Mouse (Mus musculus): ENCODE measurements around the gene Cyb561d1.

The Cyb561d1 gene

DNA sequence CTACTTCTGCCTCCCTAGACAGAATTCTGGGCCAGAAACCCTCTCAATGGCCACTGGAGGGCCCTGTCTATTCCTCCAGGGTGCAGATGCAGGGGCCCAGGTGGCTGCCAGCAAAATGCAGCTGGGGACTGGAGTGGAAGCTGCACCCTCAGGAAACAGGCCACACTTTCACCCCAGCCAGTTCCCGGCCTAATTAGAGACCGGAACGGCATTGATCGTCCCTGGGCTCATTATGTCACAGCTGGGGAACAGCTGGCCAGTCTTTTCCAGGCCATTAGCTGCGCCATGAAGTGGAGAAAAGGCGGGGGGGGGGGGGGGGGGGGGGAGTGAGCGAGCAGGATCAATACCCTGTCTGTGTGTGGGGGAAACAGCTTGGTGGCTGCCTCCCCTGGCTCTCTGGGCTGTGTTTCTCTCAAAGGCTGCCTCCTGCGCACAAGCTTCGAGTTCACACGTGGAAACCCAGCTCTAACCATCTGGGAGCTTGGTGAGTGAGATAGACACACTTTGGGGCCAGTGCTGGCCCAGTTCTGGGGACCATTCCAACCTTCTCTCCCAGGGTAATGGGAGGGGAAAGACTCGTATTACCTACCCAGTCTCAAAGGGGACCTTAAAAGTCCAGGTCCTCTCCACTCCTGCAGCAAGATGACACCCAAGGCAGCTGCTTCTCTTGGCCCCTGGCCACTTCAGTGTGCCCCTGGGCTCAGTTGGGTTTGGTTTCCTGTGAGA, 34.4 kb downstream of the Cyb561d1 start:
- no peak for DNase-seq (ENCODE audit: low read depth)

DNA sequence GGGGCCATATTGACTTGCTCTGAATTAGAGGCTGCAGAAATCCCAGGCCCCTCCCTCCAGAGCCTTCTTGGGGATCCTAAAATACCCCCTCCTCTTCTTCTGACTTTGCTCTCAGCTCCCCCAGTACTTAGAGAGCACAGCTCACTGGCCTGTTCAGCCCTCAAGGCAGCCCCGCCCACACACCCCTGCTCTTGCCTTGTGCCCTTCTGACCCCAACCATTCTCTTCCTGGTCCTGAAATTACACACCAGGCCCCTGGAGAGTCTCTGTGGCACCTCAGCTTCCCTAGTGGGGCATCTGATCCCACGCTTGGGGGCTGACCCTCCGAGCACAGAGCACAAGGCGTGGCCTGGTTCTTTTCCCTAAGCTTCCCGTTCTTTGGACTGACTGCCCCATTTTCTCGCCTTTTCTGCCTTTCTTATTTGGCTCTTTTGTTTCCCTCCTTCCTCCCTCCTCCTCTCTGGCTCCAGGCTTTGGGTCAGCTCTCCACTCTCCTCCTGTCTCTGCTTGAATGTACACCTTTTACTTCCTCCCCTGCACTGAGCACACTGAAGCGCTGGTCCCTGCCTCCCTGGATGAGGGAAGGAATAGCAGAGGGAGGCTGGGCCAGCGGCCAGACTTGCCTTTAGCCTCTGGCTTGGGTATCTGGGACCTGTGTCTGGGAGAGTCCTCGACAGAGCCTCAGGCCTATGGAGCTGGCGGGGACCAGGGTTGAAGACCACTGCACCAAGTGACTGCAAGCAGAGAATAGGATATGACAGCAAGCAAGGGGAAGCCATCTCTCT, 35.3 kb downstream of the Cyb561d1 start:
- DNase-seq (ENCODE audit: low read depth), result no peak

DNA sequence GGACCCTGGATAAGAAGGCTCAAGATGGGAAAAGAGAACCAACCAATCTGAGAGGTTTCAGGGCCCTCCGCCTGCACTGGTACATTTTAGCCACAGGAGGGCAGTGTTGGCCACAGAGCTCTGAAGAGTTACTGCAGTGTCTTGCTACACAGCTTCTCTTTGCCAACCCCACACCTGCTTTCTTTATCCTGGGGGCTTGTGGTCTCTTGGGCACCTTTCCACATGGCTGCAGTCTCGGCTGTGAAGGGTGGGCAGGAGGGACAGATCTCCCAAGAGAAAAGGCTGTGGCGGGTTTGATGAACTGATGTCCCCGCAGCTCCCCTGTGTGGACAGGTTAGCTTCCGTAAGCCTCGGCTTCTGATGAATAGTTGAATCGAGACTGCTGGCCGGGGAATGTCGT, 36.2 kb downstream of the Cyb561d1 start:
- peak; percentile 54 for DNase-seq (ENCODE audit: low read depth)

DNA sequence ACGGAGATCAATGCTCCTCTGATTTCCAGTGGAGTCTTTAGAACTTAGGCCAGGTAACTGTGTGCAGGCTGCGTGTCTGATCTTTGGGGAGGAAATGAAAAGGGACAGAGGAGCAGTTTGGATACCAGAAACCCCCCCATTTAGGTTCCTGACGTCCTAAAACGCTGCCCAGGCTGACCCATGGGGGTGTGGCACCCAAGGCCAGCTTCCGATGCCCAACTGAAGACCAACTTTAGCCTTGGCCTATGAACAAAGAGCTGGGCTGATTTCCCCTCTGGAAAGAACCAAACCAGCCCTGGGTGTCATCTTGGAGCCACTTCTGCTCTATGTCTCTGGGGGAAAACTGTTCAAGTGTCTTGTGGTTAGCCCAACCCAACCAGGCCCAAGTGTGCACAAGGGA, 36.9 kb downstream of the Cyb561d1 start:
- DNase-seq (ENCODE audit: low read depth), result no peak

DNA sequence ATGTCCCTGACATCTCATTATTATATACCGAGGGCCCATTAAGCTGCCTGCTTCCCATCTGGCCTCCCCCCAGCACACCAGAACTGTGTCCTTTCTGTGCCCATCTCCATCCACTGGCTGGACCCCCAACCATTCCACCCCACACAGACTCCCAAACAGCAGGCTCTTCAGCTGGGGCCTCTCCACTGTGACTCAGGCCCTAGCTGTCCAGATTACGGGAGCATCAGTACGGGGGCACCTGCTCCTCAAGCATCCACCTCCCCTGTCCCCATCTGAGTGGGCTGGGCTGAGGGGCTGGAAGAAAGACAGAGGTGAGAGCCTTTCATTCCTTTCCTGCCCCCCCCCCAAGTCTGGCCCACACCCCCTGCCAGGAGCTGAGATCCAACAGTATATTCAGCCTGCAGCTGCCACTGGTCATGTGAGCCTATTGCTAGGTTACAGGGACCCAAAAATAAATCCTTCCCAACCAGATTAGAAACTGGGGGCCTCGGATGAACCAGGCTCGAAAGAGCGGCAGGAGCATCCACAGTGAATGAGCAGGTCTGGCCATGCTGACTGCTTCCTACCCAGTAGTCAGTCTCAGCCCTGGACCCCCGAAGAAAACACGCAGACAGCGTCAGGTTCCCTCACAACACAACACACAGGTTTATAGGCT, 42.5 kb downstream of the Cyb561d1 start:
- DNase-seq (ENCODE audit: low read depth), result no peak

DNA sequence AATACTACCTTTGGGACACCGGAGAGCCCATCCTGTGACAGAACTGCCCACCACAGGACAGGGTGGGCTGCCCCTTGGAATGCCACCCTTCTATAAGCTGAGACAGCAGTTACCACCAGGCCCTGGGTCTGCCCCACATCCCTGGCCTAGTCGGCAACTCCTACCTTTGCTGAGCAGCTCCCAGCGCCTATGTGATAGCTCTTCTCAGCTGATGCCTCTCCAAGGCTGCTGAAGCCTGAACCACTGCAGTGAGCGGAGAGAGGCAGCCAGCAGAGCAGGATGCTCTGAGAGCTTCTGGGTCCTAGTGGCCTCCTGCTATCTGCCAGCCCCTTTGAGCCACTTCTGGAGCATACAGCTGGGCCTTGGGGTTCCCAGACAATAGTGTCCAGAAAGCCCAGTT, 46.4 kb downstream of the Cyb561d1 start, which contains the start of gene Gpr61:
Gpr61 (minus strand) TSS at position 227 of the 400 bp plus-strand sequence.
- no peak for DNase-seq (ENCODE audit: low read depth)

DNA sequence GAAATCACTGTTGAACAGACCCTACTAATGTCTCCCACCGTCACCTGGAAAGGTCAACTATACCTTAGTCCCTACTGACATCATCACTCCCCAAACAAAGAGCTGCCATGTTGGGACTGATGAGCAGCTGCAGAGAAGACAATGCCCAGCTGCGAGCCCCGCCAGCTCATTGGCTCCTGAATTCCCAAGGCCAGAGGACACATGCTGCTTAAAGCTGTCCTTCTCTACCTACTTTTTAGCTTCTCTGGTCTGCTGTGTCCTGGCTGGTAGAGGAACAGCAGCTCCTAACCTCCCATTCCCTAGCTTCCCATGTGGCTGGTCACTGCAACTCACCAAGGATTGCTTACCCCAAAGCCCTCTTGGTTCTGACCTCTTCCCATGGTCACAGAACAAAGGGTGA, 48.7 kb downstream of the Cyb561d1 start:
- DNase-seq (ENCODE audit: low read depth), result no peak

DNA sequence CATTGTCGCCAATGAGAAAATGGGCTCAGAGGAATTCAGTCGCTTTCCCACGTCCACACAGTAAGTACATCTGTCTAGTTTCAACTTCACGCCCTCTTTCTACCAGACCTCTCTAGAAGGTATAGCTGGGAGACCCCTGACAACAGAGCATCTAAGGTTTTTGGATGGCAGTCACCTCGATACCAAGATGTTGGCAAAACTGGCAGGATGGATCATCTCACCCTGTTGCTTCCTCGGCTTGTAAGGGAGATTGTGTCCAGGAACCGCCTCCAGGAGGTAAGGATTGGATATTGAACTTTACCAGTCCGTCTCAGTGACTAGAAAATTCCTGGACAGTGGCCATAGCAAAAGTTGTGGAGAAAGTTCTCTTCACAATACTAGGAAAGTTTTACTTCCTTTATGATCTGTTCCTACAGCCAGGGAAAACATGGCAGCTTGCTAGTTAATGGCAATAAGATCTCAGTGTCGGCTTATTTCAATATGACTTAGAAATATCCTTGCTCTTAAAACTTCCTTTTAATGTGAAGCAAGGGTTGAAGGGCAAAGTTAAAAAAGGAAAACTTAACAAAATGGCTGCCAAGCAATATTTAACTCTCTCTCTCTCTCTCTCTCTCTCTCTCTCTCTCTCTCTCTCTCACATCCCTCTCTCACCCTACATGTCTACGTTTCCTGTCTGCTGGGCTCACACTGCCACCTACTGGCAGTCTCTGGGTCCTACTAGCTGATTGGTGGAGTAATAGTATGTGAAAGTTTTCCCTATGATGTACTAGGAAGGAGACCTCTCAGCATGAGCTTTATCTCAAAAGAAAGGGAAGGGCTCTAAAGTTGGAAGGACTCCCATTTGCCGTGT, 53.4 kb downstream of the Cyb561d1 start:
- DNase-seq (ENCODE audit: low read depth), result peak; percentile 92

DNA sequence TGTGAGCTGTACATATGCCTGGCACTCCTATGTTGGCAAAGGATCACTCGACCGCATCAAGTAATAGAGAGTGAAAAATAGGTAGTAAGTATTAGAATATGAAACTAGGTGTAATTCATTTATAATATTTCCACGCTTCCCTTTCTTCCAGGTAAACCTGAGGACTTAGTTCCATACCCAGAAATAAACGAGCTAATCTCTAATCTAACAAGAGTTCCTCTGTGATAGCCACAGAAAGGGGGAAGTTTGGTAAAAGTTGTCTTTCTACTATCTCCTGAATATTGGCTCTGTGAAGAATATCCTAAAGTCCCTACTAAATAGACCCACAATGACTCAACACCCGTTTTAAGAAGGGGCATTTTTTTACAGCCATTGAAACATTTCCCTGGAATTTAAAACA, 54.3 kb downstream of the Cyb561d1 start:
- DNase-seq (ENCODE audit: low read depth), result no peak

Measured in c-Kit-positive CD71-positive TER-119-negative erythroid progenitor cells, embryonic 14.5 days (primary cell).